12 mouse cellular contexts compared by ENCODE assay signal in the genomic region with DNA sequence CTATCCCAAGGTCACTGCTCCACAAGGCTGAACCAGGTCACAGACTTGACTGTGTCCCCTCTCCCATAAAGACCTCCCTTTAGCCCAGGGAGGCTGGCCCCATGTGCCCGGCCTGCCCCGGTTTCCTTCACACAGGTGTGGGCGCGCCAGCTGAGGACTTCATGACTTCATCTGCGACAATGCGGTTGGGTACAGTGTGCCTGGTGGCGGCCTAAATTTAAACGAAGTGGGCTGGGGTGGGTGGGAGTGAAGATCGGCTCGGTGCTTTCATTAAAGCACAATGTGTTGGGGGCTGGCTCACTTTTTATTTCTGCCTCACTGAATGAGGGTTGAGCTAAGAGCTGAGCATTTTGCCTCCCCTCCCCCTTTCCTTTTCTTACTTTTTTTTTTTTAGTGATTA.
DNase-seq lines count a peak whose midpoint lies in the region; ATAC-seq and TF ChIP-seq lines count a peak whose summit lies in the region.
"Had no signal": no experiment of that assay in that cellular context is flagged by ENCODE, and none has a peak within 500 bp of the region (broad histone marks: within the 10 kb centered on the region; RNA-seq: fewer than 3 reads in every experiment).

No protein-coding gene starts in this region.

- no peaks in the 10 kb centered on the region for H3K27me3 ChIP-seq in heart, embryonic 13.5 days (replicated peaks)
- no peaks in the 10 kb centered on the region for H3K27me3 ChIP-seq in CH12.LX (replicated peaks)
- H3K27me3 ChIP-seq in limb, embryonic 10.5 days (ENCODE audit: low read depth, poor library complexity, severe bottlenecking): no peaks in the 10 kb centered on the region
- H3K27me3 ChIP-seq: lung, embryonic 15.5 days had no signal

- TF ChIP-seq CTCF in CH12.LX (conservative IDR thresholded peaks at IDR 0.05 in 1 of 2, IDR thresholded peaks at IDR 0.05 in 1 of 2; ENCODE audit: low read depth in 2 of 2, low read length in 2 of 2): no peak

- dilution Hi-C loops in CH12.LX (cut with MboI; ENCODE audit: extremely low pct_ligation_motif_present, extremely low pct_unique_long_range_greater_than_20kb, low sequenced_read_pairs): no loop called here

- no peak overlapping the region for H3K4me2 ChIP-seq in heart, embryonic 13.5 days
- H3K4me2 ChIP-seq in CH12.LX (ENCODE audit: insufficient read depth, low read depth, poor library complexity, severe bottlenecking): no peak overlapping the region
- H3K4me2 ChIP-seq: lung, embryonic 15.5 days had no signal

- in situ Hi-C loops in CH12.LX (cut with MboI; ENCODE audit: low pct_ligation_motif_present, low pct_unique_long_range_greater_than_20kb, low sequenced_read_pairs): no loop called here

- 0 out of 2 replicates have a peak overlapping the region, but pooled peaks have one; percentile 14 for H3K9ac ChIP-seq in heart, embryonic 13.5 days
- no peak overlapping the region for H3K9ac ChIP-seq in CH12.LX (ENCODE audit: insufficient read depth, low read depth)
- H3K9ac ChIP-seq: lung, embryonic 15.5 days had no signal

- H3K27ac ChIP-seq in heart, embryonic 13.5 days (replicated peaks): no peak overlapping the region
- no peak overlapping the region for H3K27ac ChIP-seq in CH12.LX (ENCODE audit: insufficient read depth, low read depth)
- H3K27ac ChIP-seq in limb, embryonic 10.5 days: peak overlapping the region; percentile 2; the same call in 1 of the 2 replicates
- H3K27ac ChIP-seq: lung, embryonic 15.5 days had no signal

- no peak for TF ChIP-seq EP300 in CH12.LX (IDR thresholded peaks at IDR 0.05; ENCODE audit: low read length)

- H3K9me3 ChIP-seq in heart, embryonic 13.5 days: no peaks in the 10 kb centered on the region
- no peaks in the 10 kb centered on the region for H3K9me3 ChIP-seq in CH12.LX (replicated peaks; ENCODE audit: low read length)
- no peaks in the 10 kb centered on the region for H3K9me3 ChIP-seq in limb, embryonic 10.5 days (replicated peaks)
- H3K9me3 ChIP-seq: lung, embryonic 15.5 days had no signal

- 86% methylated on average over 10 of the region's 10 CpGs for WGBS in heart, embryonic 13.5 days
- 92% methylated on average over 10 of the region's 10 CpGs for WGBS in limb, embryonic 10.5 days

- H3K79me2 ChIP-seq in CH12.LX (replicated peaks; ENCODE audit: control insufficient read depth, extremely low read depth, insufficient read depth, poor library complexity, severe bottlenecking): no peaks in the 10 kb centered on the region

- intact Hi-C loops in heart, postnatal 36 days (cut with DNase I): no loop called here

- H3K4me1 ChIP-seq in heart, embryonic 13.5 days: peaks cover 67% of the 10 kb centered on the region
- peaks cover 2 to 38% of the 10 kb centered on the region in 2 experiments; a peak in 3 of 4 replicates for H3K4me1 ChIP-seq in CH12.LX (ENCODE audit: control insufficient read depth in 1 of 2, insufficient read depth in 2 of 2)
- peaks cover 42% of the 10 kb centered on the region for H3K4me1 ChIP-seq in limb, embryonic 10.5 days

- ATAC-seq in heart, embryonic 13.5 days (ENCODE audit: extremely low read depth, insufficient number of reproducible peaks, low FRiP score, low TSS enrichment): no peak
- no peak for ATAC-seq in erythroblast, adult 5-6 weeks (replicated peaks; ENCODE audit: low FRiP score, poor library complexity, severe bottlenecking)
- no peak for ATAC-seq in activated CD4-positive, CD25-positive, alpha-beta regulatory T cell, adult 4 months

- no peak for TF ChIP-seq RAD21 in CH12.LX (IDR thresholded peaks at IDR 0.05; ENCODE audit: low read depth, low read length)

- TF ChIP-seq POLR2A in CH12.LX (IDR thresholded peaks at IDR 0.05; ENCODE audit: low read depth, low read length): no peak

- no peak for DNase-seq in heart, adult 18-20 months
- no peak for DNase-seq in CH12.LX (ENCODE audit: extremely low read depth)
- DNase-seq in frontal cortex, postnatal 10 days (ENCODE audit: low spot score in 2 of 2): peak; percentile 38 to 40
- no peak for DNase-seq in limb, embryonic 10.5 days (ENCODE audit: low spot score)
- DNase-seq in heart, postnatal 36 days: no peak
- DNase-seq: kidney, postnatal 25 days had no signal

- no peak overlapping the region for H3K4me3 ChIP-seq in heart, embryonic 13.5 days
- no peak overlapping the region for H3K4me3 ChIP-seq in CH12.LX (replicated peaks in 1 of 3; ENCODE audit: low read depth in 2 of 3, low read length in 2 of 3, poor library complexity in 1 of 3)
- no peak overlapping the region for H3K4me3 ChIP-seq in limb, embryonic 10.5 days
- H3K4me3 ChIP-seq: erythroblast, embryonic 14.5 days; lung, embryonic 15.5 days; myocyte had no signal

- H3K36me3 ChIP-seq in heart, embryonic 13.5 days: peaks cover 14% of the 10 kb centered on the region
- H3K36me3 ChIP-seq in CH12.LX (replicated peaks in 1 of 2; ENCODE audit: control insufficient read depth in 1 of 2, insufficient read depth in 1 of 2, low read length in 1 of 2): no peaks in the 10 kb centered on the region
- H3K36me3 ChIP-seq in limb, embryonic 10.5 days: peaks cover 6% of the 10 kb centered on the region
- H3K36me3 ChIP-seq: lung, embryonic 15.5 days had no signal

TF ChIP-seq in CH12.LX, 34 proteins besides CTCF, POLR2A, EP300 and RAD21:
- TF ChIP-seq BHLHE40 (IDR thresholded peaks at IDR 0.05; ENCODE audit: low read depth, low read length) (0 out of 2 replicates have a peak, but pooled peaks have one; percentile 7), MXI1 (IDR thresholded peaks at IDR 0.05; ENCODE audit: low read depth, low read length) (no peak), PAX5 (IDR thresholded peaks at IDR 0.05; ENCODE audit: low read length) (no peak), USF1 (IDR thresholded peaks at IDR 0.05; ENCODE audit: low read depth, low read length) (no peak)

Comparison
In these comparisons a context has a peak if more than half of its experiments do, and no peak if none do; other contexts are left out.
1. DNase-seq: peak in frontal cortex, postnatal 10 days (2 of 2); none in heart, adult 18-20 months (0 of 2), CH12.LX (single experiment), limb, embryonic 10.5 days (single experiment) and heart, postnatal 36 days (0 of 2).